Mouse (Mus musculus): ENCODE results near the gene Fgfr2. TPM values are rescaled to one million over a fixed set of nuclear protein-coding genes. Genes with fewer than 3 reads are reported as not detected.

Fgfr2 gene
- polyA plus RNA-seq, 1 experiment from 2014 or later: 104 TPM

DNA sequence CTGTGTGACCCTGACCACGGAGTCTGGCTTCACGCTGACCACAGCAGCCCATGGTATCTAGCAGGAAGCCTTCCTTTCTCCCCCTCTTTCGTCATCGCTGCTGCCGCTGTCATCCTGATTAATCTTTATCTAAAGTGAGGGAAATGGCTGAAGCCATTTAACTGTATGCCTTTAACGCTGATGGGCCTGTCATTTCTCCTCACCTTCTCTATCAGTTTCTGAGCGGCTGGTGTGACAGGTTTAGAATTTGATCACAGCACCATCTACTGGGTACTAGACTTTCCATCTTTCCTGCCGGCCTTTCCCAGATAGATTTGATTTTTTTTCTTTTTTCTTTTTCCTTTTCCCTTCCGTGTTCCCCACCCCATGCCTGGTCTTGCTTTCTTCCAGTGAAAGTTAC, 1376.4 kb downstream of the Fgfr2 start:
- H3K4me1 ChIP-seq: no peaks in the 10 kb centered on the region
- no peak overlapping the region for H3K4me3 ChIP-seq (replicated peaks)
- H3K4me2 ChIP-seq: no peak overlapping the region
- no peak overlapping the region for H3K27ac ChIP-seq
- H3K36me3 ChIP-seq: no peaks in the 10 kb centered on the region
- no peak for ATAC-seq (ENCODE audit: insufficient read depth, low FRiP score, low read depth)
- no peak overlapping the region for H3K9ac ChIP-seq
- WGBS: 12% methylated on average over 9 of the region's 9 CpGs
- no peaks in the 10 kb centered on the region for H3K9me3 ChIP-seq
- no peaks in the 10 kb centered on the region for H3K27me3 ChIP-seq (replicated peaks)

- Histone ChIP-seq H3K27ac (no peak overlapping the region), H3K27me3 (replicated peaks) (no peaks in the 10 kb centered on the region), H3K4me2 (no peak overlapping the region), H3K4me1 (no peaks in the 10 kb centered on the region), H3K9ac (no peak overlapping the region), H3K9me3 (no peaks in the 10 kb centered on the region), H3K36me3 (no peaks in the 10 kb centered on the region), H3K4me3 (replicated peaks) (no peak overlapping the region)
- 62% methylated on average over 8 of the region's 8 CpGs for WGBS
- ATAC-seq (ENCODE audit: insufficient read depth, low FRiP score, low read depth): no peak
These were observed 1380.0 kb downstream of the Fgfr2 start for GRCm38 (mm10) chr7:131743193-131743592.

DNA sequence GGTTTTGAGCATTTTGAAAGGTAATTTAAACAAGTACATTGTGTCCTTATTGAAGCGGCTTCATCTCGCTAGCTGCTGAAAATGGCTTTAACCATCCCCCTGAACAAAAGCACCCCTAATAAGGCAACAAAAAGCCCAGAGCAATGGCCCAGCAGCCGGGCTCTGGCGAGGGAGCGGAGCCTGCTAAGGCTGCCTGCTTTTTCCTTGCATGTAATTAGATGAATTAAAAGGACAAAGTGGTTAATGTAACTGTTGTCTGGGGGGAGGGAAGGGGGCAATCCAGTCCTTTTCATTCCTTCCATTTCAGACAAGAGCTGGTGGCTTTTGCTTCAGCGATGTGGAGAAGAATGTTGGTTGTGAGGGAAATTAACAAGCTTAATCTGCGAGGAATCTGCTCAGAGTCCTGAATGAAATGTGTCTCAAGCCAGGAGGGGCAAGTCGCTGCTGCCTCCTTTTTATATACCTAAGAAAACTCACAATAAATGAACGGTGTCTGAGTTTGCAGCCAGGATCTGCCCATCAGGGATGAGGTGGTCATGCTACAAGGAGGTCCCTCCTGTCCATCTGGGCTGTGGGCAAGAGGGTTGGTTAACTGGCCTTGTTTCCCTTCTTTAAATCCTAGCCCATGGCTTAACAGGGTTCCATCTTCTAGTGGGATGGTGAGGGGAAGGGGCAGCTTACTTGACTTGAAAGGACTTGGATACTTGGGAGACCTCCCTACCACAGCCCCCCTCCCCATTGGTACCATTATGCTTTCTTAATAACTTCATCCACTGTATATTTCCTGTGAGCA, 1400.2 kb downstream of the Fgfr2 start:
- no peak overlapping the region for H3K9ac ChIP-seq
- no peak for ATAC-seq (ENCODE audit: insufficient read depth, low FRiP score, low read depth)
- WGBS: 46% methylated on average over 9 of the region's 9 CpGs
- no peak overlapping the region for H3K4me2 ChIP-seq
- no peaks in the 10 kb centered on the region for H3K9me3 ChIP-seq
- H3K27me3 ChIP-seq (replicated peaks): no peaks in the 10 kb centered on the region
- no peak overlapping the region for H3K4me3 ChIP-seq (replicated peaks)
- no peaks in the 10 kb centered on the region for H3K4me1 ChIP-seq
- no peak overlapping the region for H3K27ac ChIP-seq
- H3K36me3 ChIP-seq: no peaks in the 10 kb centered on the region

GRCm38 (mm10) chr7:131722316-131722715, 1400.8 kb downstream of the Fgfr2 start:
- Histone ChIP-seq H3K27ac (no peak overlapping the region), H3K9me3 (no peaks in the 10 kb centered on the region), H3K4me3 (replicated peaks) (no peak overlapping the region), H3K36me3 (no peaks in the 10 kb centered on the region), H3K9ac (no peak overlapping the region), H3K4me1 (no peaks in the 10 kb centered on the region), H3K4me2 (no peak overlapping the region), H3K27me3 (replicated peaks) (no peaks in the 10 kb centered on the region)
- 70% methylated on average over 4 of the region's 4 CpGs for WGBS
- ATAC-seq (ENCODE audit: insufficient read depth, low FRiP score, low read depth): no peak

- 55% methylated on average over 3 of the region's 3 CpGs for WGBS
These were observed 1404.9 kb downstream of the Fgfr2 start for GRCm38 (mm10) chr7:131718280-131718679.

DNA sequence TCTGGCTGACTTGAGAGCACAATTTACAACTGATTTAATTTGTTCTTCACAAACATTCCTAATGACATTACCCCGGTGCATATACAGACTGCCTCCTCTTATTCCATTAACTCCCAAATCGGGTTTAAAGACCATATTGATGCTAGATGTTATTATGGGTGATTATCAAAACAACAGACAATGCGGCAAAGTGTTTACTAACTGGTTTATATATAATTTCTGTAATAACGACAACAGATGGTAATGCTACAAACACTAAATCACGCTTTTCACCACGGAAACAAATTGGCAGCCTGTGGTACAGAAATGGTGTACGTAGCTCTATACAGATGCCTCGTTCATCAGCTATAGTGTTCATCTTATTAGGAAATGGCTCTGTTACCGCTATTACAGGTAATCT, 1410.1 kb downstream of the Fgfr2 start:
- H3K4me3 ChIP-seq (replicated peaks): no peak overlapping the region
- no peaks in the 10 kb centered on the region for H3K36me3 ChIP-seq
- H3K27ac ChIP-seq: no peak overlapping the region
- H3K9me3 ChIP-seq: no peaks in the 10 kb centered on the region
- no peak overlapping the region for H3K9ac ChIP-seq
- H3K4me2 ChIP-seq: no peak overlapping the region
- no peak for ATAC-seq (ENCODE audit: insufficient read depth, low FRiP score, low read depth)
- 82% methylated on average over 9 of the region's 9 CpGs for WGBS
- H3K27me3 ChIP-seq (replicated peaks): no peaks in the 10 kb centered on the region
- no peaks in the 10 kb centered on the region for H3K4me1 ChIP-seq

More at GRCm38 (mm10) chr7:131718280-131718679, 1404.9 kb downstream of the Fgfr2 start:
- H3K4me2 ChIP-seq: no peak overlapping the region
- H3K36me3 ChIP-seq: no peaks in the 10 kb centered on the region
- no peaks in the 10 kb centered on the region for H3K4me1 ChIP-seq
- ATAC-seq (ENCODE audit: insufficient read depth, low FRiP score, low read depth): no peak
- no peak overlapping the region for H3K9ac ChIP-seq
- no peaks in the 10 kb centered on the region for H3K27me3 ChIP-seq (replicated peaks)
- no peak overlapping the region for H3K4me3 ChIP-seq (replicated peaks)
- H3K27ac ChIP-seq: no peak overlapping the region
- H3K9me3 ChIP-seq: no peaks in the 10 kb centered on the region

GRCm38 (mm10) chr7:131696889-131697288, 1426.3 kb downstream of the Fgfr2 start:
- Histone ChIP-seq H3K27ac (no peak overlapping the region), H3K4me1 (no peaks in the 10 kb centered on the region), H3K4me3 (replicated peaks) (no peak overlapping the region), H3K4me2 (no peak overlapping the region), H3K9ac (no peak overlapping the region), H3K36me3 (no peaks in the 10 kb centered on the region), H3K27me3 (replicated peaks) (no peaks in the 10 kb centered on the region), H3K9me3 (no peaks in the 10 kb centered on the region)
- ATAC-seq (ENCODE audit: insufficient read depth, low FRiP score, low read depth): no peak
- 33% methylated on average over 3 of the region's 3 CpGs for WGBS

DNA sequence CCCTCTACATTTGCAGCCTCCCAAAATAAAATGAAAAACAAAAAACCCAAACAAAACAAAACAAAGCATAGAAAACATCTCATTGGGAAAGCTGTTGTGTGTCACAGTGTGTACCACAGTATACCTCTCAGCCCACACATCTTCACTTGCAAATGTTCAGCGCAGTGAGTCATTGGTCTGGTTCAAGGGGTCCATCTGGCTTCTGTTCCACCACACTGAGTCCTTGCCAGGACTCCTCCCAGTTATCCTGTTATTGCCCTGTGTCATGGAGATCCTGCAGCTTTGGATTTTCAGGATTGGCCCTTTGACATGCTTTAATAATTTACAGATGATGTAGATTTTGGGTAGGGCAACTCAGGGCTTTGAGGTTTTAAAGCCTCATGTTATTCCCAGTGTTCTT, 1435.8 kb downstream of the Fgfr2 start:
- Histone ChIP-seq H3K4me2 (no peak overlapping the region), H3K27me3 (replicated peaks) (no peaks in the 10 kb centered on the region), H3K4me3 (replicated peaks) (no peak overlapping the region), H3K36me3 (no peaks in the 10 kb centered on the region), H3K9me3 (no peaks in the 10 kb centered on the region), H3K4me1 (no peaks in the 10 kb centered on the region), H3K9ac (no peak overlapping the region), H3K27ac (no peak overlapping the region)
- 89% methylated on average over 1 of the region's 1 CpGs for WGBS
- ATAC-seq (ENCODE audit: insufficient read depth, low FRiP score, low read depth): no peak

DNA sequence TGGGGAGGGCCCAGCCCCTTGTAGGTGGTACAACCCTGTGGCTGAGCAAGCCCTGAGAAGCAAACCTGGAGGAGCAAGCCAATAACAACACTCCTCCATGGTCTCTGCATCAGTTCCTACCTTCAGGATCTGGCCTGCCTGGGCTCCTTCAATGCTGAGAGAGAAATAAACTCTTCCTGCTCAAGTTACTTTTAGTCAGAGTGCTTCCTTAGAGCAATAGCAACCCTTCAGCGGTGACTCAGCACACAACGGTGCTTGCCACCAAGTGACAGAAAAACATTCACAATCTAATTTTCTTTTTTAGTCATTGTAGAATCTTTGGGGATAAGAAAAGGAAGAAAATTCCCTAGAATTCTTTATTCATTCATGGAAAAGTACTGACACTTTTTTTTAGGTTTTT, 1446.0 kb downstream of the Fgfr2 start:
- no peak overlapping the region for H3K4me3 ChIP-seq (replicated peaks)
- no peak overlapping the region for H3K4me2 ChIP-seq
- WGBS: 96% methylated on average over 2 of the region's 2 CpGs
- H3K27me3 ChIP-seq (replicated peaks): no peaks in the 10 kb centered on the region
- H3K9ac ChIP-seq: no peak overlapping the region
- H3K9me3 ChIP-seq: no peaks in the 10 kb centered on the region
- no peaks in the 10 kb centered on the region for H3K4me1 ChIP-seq
- no peaks in the 10 kb centered on the region for H3K36me3 ChIP-seq
- no peak overlapping the region for H3K27ac ChIP-seq
- ATAC-seq (ENCODE audit: insufficient read depth, low FRiP score, low read depth): no peak

DNA sequence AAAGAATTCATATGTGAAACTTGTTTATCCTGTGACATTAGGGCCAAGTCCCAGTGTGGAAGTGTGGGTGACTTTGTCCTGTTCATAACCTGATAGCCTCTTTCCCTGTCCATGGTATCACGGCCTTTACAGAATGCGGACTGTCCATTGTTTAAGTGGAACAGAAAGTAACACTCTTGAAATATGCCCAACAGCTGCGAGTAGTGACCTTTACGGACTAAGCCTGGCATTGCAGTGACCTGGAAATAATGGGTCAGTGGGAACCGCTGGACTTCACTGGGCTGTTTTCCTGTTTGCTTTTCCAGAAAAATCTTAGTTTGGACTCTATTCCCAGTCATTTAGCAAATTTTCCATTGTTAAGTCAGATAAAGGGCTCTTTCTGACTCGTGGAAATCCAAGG, 1452.6 kb downstream of the Fgfr2 start:
- Histone ChIP-seq H3K4me3 (replicated peaks) (no peak overlapping the region), H3K9ac (no peak overlapping the region), H3K27ac (no peak overlapping the region), H3K36me3 (no peaks in the 10 kb centered on the region), H3K4me2 (no peak overlapping the region), H3K27me3 (replicated peaks) (no peaks in the 10 kb centered on the region), H3K9me3 (no peaks in the 10 kb centered on the region), H3K4me1 (no peaks in the 10 kb centered on the region)
- ATAC-seq (ENCODE audit: insufficient read depth, low FRiP score, low read depth): no peak
- 71% methylated on average over 6 of the region's 6 CpGs for WGBS

GRCm38 (mm10) chr7:131669326-131669725, 1453.8 kb downstream of the Fgfr2 start:
- WGBS: 82% methylated on average over 4 of the region's 4 CpGs
- Histone ChIP-seq H3K9me3 (no peaks in the 10 kb centered on the region), H3K4me3 (replicated peaks) (no peak overlapping the region), H3K36me3 (no peaks in the 10 kb centered on the region), H3K4me1 (no peaks in the 10 kb centered on the region), H3K9ac (no peak overlapping the region), H3K27ac (no peak overlapping the region), H3K27me3 (replicated peaks) (no peaks in the 10 kb centered on the region), H3K4me2 (no peak overlapping the region)
- no peak for ATAC-seq (ENCODE audit: insufficient read depth, low FRiP score, low read depth)

- H3K4me3 ChIP-seq (replicated peaks): no peak overlapping the region
- H3K36me3 ChIP-seq: no peaks in the 10 kb centered on the region
- no peaks in the 10 kb centered on the region for H3K4me1 ChIP-seq
- 97% methylated on average over 1 of the region's 1 CpGs for WGBS
- no peaks in the 10 kb centered on the region for H3K9me3 ChIP-seq
- H3K27ac ChIP-seq: no peak overlapping the region
- no peak for ATAC-seq (ENCODE audit: insufficient read depth, low FRiP score, low read depth)
- H3K4me2 ChIP-seq: no peak overlapping the region
- H3K9ac ChIP-seq: no peak overlapping the region
- H3K27me3 ChIP-seq (replicated peaks): no peaks in the 10 kb centered on the region
These were observed 1462.4 kb downstream of the Fgfr2 start for GRCm38 (mm10) chr7:131660726-131661125.

DNA sequence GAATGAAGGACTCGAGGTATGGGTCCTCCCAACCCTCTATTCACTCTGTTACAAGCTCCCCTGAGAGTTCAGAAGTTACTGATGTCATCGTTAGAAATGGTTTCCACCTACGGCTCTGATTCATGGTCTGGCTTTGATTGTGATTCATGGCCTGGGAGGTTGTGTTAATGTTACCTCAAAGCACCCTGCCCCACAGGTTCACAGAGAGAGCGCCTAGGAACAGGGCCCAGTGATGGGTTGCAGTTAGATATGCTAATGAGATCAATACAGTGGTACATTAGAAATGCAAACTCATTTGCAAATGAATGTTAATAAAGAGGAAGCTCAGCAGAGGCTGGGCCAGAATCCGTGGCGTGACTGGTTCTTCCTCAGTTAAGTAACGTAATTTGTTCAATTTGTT, 1467.1 kb downstream of the Fgfr2 start:
- WGBS: 53% methylated on average over 7 of the region's 7 CpGs
- no peak overlapping the region for H3K9ac ChIP-seq

More for the DNA sequence above, 1467.1 kb downstream of the Fgfr2 start:
- no peak overlapping the region for H3K4me3 ChIP-seq (replicated peaks)
- ATAC-seq (ENCODE audit: insufficient read depth, low FRiP score, low read depth): no peak
- H3K9me3 ChIP-seq: no peaks in the 10 kb centered on the region
- H3K4me1 ChIP-seq: no peaks in the 10 kb centered on the region
- H3K27me3 ChIP-seq (replicated peaks): no peaks in the 10 kb centered on the region
- no peak overlapping the region for H3K4me2 ChIP-seq
- no peaks in the 10 kb centered on the region for H3K36me3 ChIP-seq
- H3K27ac ChIP-seq: no peak overlapping the region
